Mouse (Mus musculus) neural tube, embryonic 11.5 days (tissue): ENCODE data around the gene Aptx. TPM values are rescaled to one million over a fixed set of nuclear protein-coding genes. Genes with fewer than 3 reads are reported as not detected.

Experiments used
- ATAC-seq: fragments of 200-750 bp; cut with Nextera tagmentation; 2 replicates; pipeline ENCODE4 v1.8.0; 2017; ENCODE audit warnings: moderate number of reproducible peaks, mild to moderate bottlenecking, moderate TSS enrichment, moderate library complexity; ENCODE audit not compliant: insufficient read depth, low FRiP score, low TSS enrichment
- DNase-seq: peaks from one replicate; pipeline ENCODE4 v3.0.0-alpha.2; 2015; ENCODE audit warnings: low spot score
- H3K27ac ChIP-seq: fragments of 300-500 bp; sonication (generic); 2 replicates; pipeline ENCODE4 v1.5.1; 2014; ENCODE audit warnings: low read depth, mild to moderate bottlenecking, low read length
- H3K27me3 ChIP-seq: fragments of 300-500 bp; sonication (generic); 2 replicates; pipeline ENCODE4 v1.6.1; 2014; ENCODE audit warnings: mild to moderate bottlenecking, low read length, mixed read lengths; ENCODE audit not compliant: control insufficient read depth, insufficient read depth
- H3K36me3 ChIP-seq: fragments of 300-500 bp; sonication (generic); 2 replicates; pipeline ENCODE4 v1.6.1; 2014; ENCODE audit warnings: mild to moderate bottlenecking, low read length, moderate library complexity, mixed read lengths; ENCODE audit not compliant: control insufficient read depth, insufficient read depth
- H3K4me1 ChIP-seq: fragments of 300-500 bp; sonication (generic); 2 replicates; pipeline ENCODE4 v1.6.1; 2014; ENCODE audit warnings: low read length, mixed read lengths; ENCODE audit not compliant: control insufficient read depth, insufficient read depth
- H3K4me2 ChIP-seq: fragments of 300-500 bp; sonication (generic); 2 replicates; pipeline ENCODE4 v1.6.1; 2014; ENCODE audit warnings: low read depth, mild to moderate bottlenecking, moderate library complexity
- H3K4me3 ChIP-seq: fragments of 300-500 bp; sonication (generic); 2 replicates; pipeline ENCODE4 v1.5.1; 2014; ENCODE audit warnings: low read depth, low read length
- H3K9ac ChIP-seq: fragments of 300-500 bp; sonication (generic); 2 replicates; pipeline ENCODE4 v1.6.1; 2014; ENCODE audit warnings: mild to moderate bottlenecking, low read length
- H3K9me3 ChIP-seq: fragments of 300-500 bp; sonication (generic); 2 replicates; pipeline ENCODE4 v1.6.1; 2016; ENCODE audit warnings: low read length; ENCODE audit not compliant: control insufficient read depth
- WGBS: fragments of 180-500 bp; shearing (Covaris S2); extraction: QIAGEN DNeasy Blood & Tissue Kit; methylation state at CpG from one replicate; pipeline ENCODE4 v1.1.7; 2014; 5-methylcytosine and 5-hydroxymethylcytosine counted together
- microRNA counts: library from miRNA; unstranded; fragments of <30 nt; microRNA quantifications from one replicate; lab custom pipeline; 2015
- microRNA-seq: library from miRNA; unstranded; fragments of <30 nt; microRNA quantifications from one replicate; pipeline ENCODE4, GENCODE M21; 2016
- polyA plus RNA-seq: library from polyadenylated mRNA; unstranded; fragments of >200 nt; fragmentation: Nextera tagmentation; extraction: Ambion mirVana; gene quantifications from 2 replicates; pipeline ENCODE4 v1.2.1, GENCODE M21; 2014

Gene Aptx
- polyA plus RNA-seq, 1 experiment from 2014 or later: 44.0 TPM

GRCm38 (mm10) chr4:40640991-40641390 lies 62.0 kb downstream of the Aptx start:
- H3K4me2 ChIP-seq: no peak overlapping the region
- H3K9ac ChIP-seq: no peak overlapping the region
- no peaks in the 10 kb centered on the region for H3K36me3 ChIP-seq
- DNase-seq (no peak), ATAC-seq (no peak)
- no peak overlapping the region for H3K27ac ChIP-seq
- WGBS: 86% methylated on average over 4 of the region's 4 CpGs
- H3K27me3 ChIP-seq: no peaks in the 10 kb centered on the region
- H3K9me3 ChIP-seq: no peaks in the 10 kb centered on the region
- no peaks in the 10 kb centered on the region for H3K4me1 ChIP-seq
- H3K4me3 ChIP-seq: no peak overlapping the region

MicroRNA genes within 50 kb of the gene (microRNA counts, 519-probe panel; counts per million panel counts)
- microRNA mmu-miR-207 (lab: Ali Mortazavi, UCI): 171 counts per million, percentile 57 among the panel's probes with 10 or more counts

Small RNA genes lying within 50 kb of the gene (microRNA-seq; reads per million reads assigned to microRNA genes)
- gene Mir207: not detected

Other genes starting within 250 kb of the Aptx start
- 0.42 and 0.51 TPM in 2 replicates for gene Tmem215, start 231.0 kb downstream of the Aptx start, polyA plus RNA-seq
- 694 and 702 TPM in 2 replicates for gene Dnaja1, start 19.0 kb upstream of the Aptx start, polyA plus RNA-seq
- gene Smu1, start 54.7 kb upstream of the Aptx start, polyA plus RNA-seq: 186 and 191 TPM in 2 replicates
- 20.0 and 21.2 TPM in 2 replicates for gene B4galt1, start 150.8 kb upstream of the Aptx start, polyA plus RNA-seq
- gene Spink4, start 216.9 kb upstream of the Aptx start, polyA plus RNA-seq: not detected in 2 replicates
- gene Bag1, start 245.1 kb upstream of the Aptx start, polyA plus RNA-seq: 226 and 241 TPM in 2 replicates
- gene Chmp5, start 245.2 kb upstream of the Aptx start, polyA plus RNA-seq: 146 and 151 TPM in 2 replicates